Mouse (Mus musculus) liver, adult 2 months (tissue): ENCODE measurements around the gene Cdk14.

Source experiments
- CTCF ChIP-seq: fragments of 200-500 bp; IDR thresholded peaks from 2 replicates; pipeline ENCODE4 v1.5.1; 2011; ENCODE audit warnings: low read depth, low read length, control low read depth
- POLR2A ChIP-seq: fragments of 200-500 bp; IDR thresholded peaks from 2 replicates; pipeline ENCODE4 v1.6.1; 2011; ENCODE audit warnings: low read length, control low read depth; ENCODE audit not compliant: insufficient read depth; ENCODE audit errors: extremely low read depth

GRCm38 (mm10) chr5:4935131-4935530 lies 485.0 kb downstream of the Cdk14 start:
- TF ChIP-seq POLR2A (no peak), CTCF (no peak)
